Mouse (Mus musculus) heart, embryonic 12.5 days (tissue): ENCODE results near the gene Opa3. TPM values are rescaled to one million over a fixed set of nuclear protein-coding genes. Genes with fewer than 3 reads are reported as not detected.

Experiments
- ATAC-seq: fragments of 200-750 bp; cut with Nextera tagmentation; 2 replicates; pipeline ENCODE4 v1.8.0; 2017; ENCODE audit warnings: moderate TSS enrichment, moderate library complexity; ENCODE audit not compliant: insufficient number of reproducible peaks, low FRiP score
- H3K27ac ChIP-seq: fragments of 300-500 bp; sonication (generic); 2 replicates; pipeline ENCODE4 v1.5.1; 2016; ENCODE audit warnings: mild to moderate bottlenecking, moderate library complexity; ENCODE audit not compliant: poor library complexity, severe bottlenecking
- H3K27me3 ChIP-seq: fragments of 300-500 bp; sonication (generic); replicated peaks from 2 replicates; pipeline ENCODE4 v1.6.1; 2016; ENCODE audit warnings: mild to moderate bottlenecking, moderate library complexity
- H3K36me3 ChIP-seq: fragments of 300-500 bp; sonication (generic); 2 replicates; pipeline ENCODE4 v1.6.1; 2016; ENCODE audit warnings: mild to moderate bottlenecking, moderate library complexity
- H3K4me1 ChIP-seq: fragments of 300-500 bp; sonication (generic); replicated peaks from 2 replicates; pipeline ENCODE4 v1.6.1; 2016; ENCODE audit warnings: mild to moderate bottlenecking
- H3K4me2 ChIP-seq: fragments of 300-500 bp; sonication (generic); 2 replicates; pipeline ENCODE4 v1.6.1; 2016; ENCODE audit warnings: mild to moderate bottlenecking, moderate library complexity
- H3K4me3 ChIP-seq: fragments of 300-500 bp; sonication (generic); 2 replicates; pipeline ENCODE4 v1.5.1; 2016; ENCODE audit warnings: mild to moderate bottlenecking
- H3K9ac ChIP-seq: fragments of 300-500 bp; sonication (generic); 2 replicates; pipeline ENCODE4 v1.6.1; 2016; ENCODE audit warnings: mild to moderate bottlenecking, moderate library complexity
- H3K9me3 ChIP-seq: fragments of 300-500 bp; sonication (generic); replicated peaks from 2 replicates; pipeline ENCODE4 v1.6.1; 2016; ENCODE audit warnings: mild to moderate bottlenecking, moderate library complexity
- WGBS: fragments of 180-500 bp; shearing (Covaris S2); methylation state at CpG from one replicate; pipeline ENCODE4 v1.1.7; 2016; 5-methylcytosine and 5-hydroxymethylcytosine counted together
- polyA plus RNA-seq: library from polyadenylated mRNA; unstranded; fragments of >200 nt; fragmentation: Nextera tagmentation; extraction: Ambion mirVana; gene quantifications from 2 replicates; pipeline ENCODE4 v1.2.1, GENCODE M21; 2016

Gene Opa3
- polyA plus RNA-seq, 1 experiment from 2014 or later: 37.0 TPM

GRCm38 (mm10) chr7:19214940-19215339 is 13.2 kb upstream of the Opa3 start:
- Histone ChIP-seq H3K36me3 (no peaks in the 10 kb centered on the region), H3K27me3 (0 out of 2 replicates have a peak, but pooled peaks cover 12% of the 10 kb centered on the region), H3K4me2 (no peak overlapping the region), H3K27ac (no peak overlapping the region), H3K9me3 (peaks cover 3% of the 10 kb centered on the region; the same call in 1 of the 2 replicates), H3K4me3 (no peak overlapping the region), H3K4me1 (peaks cover 14% of the 10 kb centered on the region), H3K9ac (no peak overlapping the region)
- no peak for ATAC-seq
- 65% methylated on average over 9 of the region's 9 CpGs for WGBS

DNA sequence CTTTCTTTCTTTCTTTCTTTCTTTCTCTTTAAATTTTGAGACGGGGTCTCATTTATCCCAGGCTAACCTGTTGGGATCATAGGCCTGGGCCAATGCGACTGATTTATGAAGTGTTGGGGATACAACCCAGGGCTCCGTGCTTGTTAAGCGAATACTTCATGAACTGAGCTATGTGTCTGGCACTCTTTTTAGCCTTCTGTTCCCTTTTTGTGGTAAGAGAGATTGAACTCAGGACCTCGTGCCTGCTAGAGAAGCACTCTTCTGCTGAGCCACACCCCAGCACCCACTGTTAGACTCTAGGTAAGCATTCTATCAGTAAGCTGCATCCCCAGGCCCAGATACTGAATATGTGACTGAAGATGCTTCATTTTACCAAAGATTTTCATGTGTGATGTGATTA is 10.6 kb upstream of the Opa3 start:
- ATAC-seq: no peak
- Histone ChIP-seq H3K4me2 (no peak overlapping the region), H3K9ac (no peak overlapping the region), H3K27ac (no peak overlapping the region), H3K9me3 (no peaks in the 10 kb centered on the region), H3K4me1 (peaks cover 1% of the 10 kb centered on the region; the same call in 1 of the 2 replicates), H3K36me3 (no peaks in the 10 kb centered on the region), H3K4me3 (no peak overlapping the region), H3K27me3 (0 out of 2 replicates have a peak, but pooled peaks cover 12% of the 10 kb centered on the region)
- 55% methylated on average over 5 of the region's 5 CpGs for whole genome bisulfite sequencing

DNA sequence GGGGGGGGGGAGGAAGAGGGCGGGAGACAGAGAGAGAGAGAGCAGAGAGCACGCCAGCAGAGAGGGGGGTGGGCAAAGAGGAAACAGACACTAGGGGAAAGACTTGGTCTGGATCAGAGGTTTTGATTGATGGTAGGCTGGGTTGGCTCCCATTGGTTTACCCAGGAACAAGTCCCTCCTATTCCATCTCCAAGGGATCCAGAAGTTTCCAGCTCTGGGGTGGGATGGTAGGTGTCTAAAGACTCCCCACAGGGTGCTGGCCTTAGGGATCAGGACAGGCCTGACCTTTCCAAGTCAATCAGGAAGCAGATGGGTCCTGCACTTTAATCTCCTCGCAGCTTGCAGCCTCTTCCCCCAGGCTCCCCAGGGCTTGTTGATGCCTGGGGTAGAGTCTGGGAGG is 10.2 kb upstream of the Opa3 start:
- Histone ChIP-seq H3K27me3 (0 out of 2 replicates have a peak, but pooled peaks cover 7% of the 10 kb centered on the region), H3K4me2 (no peak overlapping the region), H3K9me3 (no peaks in the 10 kb centered on the region), H3K4me1 (no peaks in the 10 kb centered on the region), H3K9ac (no peak overlapping the region), H3K27ac (no peak overlapping the region), H3K36me3 (no peaks in the 10 kb centered on the region), H3K4me3 (no peak overlapping the region)
- 4% methylated on average over 2 of the region's 3 CpGs for WGBS
- peak; percentile 44; the same call in 1 of the 2 replicates for ATAC-seq

- H3K9ac ChIP-seq: no peak overlapping the region
- 64% methylated on average over 3 of the region's 3 CpGs for WGBS
- H3K27me3 ChIP-seq: no peaks in the 10 kb centered on the region
- no peaks in the 10 kb centered on the region for H3K9me3 ChIP-seq
- H3K4me3 ChIP-seq: no peak overlapping the region
- H3K36me3 ChIP-seq: no peaks in the 10 kb centered on the region
- H3K27ac ChIP-seq: no peak overlapping the region
- H3K4me1 ChIP-seq: no peaks in the 10 kb centered on the region
- ATAC-seq: no peak
- H3K4me2 ChIP-seq: no peak overlapping the region
Measured at GRCm38 (mm10) chr7:19220061-19220460, 8.1 kb upstream of the Opa3 start.

DNA sequence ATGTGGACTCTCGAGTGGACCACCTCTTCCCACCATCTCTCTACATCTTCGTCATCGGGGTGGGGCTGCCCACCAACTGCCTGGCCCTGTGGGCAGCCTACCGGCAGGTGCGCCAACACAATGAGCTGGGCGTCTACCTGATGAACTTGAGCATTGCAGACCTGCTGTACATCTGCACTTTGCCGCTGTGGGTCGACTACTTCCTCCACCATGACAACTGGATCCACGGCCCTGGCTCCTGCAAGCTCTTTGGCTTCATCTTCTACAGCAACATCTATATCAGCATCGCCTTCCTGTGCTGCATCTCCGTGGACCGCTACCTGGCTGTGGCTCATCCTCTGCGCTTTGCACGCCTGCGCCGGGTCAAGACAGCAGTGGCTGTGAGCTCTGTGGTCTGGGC is 5.9 kb upstream of the Opa3 start:
- Histone ChIP-seq H3K36me3 (0 out of 2 replicates have a peak, but pooled peaks cover 9% of the 10 kb centered on the region), H3K27me3 (no peaks in the 10 kb centered on the region), H3K27ac (no peak overlapping the region), H3K9me3 (no peaks in the 10 kb centered on the region), H3K4me3 (no peak overlapping the region), H3K4me2 (no peak overlapping the region), H3K9ac (no peak overlapping the region), H3K4me1 (peaks cover 6% of the 10 kb centered on the region)
- no peak for ATAC-seq
- 91% methylated on average over 16 of the region's 16 CpGs for WGBS

DNA sequence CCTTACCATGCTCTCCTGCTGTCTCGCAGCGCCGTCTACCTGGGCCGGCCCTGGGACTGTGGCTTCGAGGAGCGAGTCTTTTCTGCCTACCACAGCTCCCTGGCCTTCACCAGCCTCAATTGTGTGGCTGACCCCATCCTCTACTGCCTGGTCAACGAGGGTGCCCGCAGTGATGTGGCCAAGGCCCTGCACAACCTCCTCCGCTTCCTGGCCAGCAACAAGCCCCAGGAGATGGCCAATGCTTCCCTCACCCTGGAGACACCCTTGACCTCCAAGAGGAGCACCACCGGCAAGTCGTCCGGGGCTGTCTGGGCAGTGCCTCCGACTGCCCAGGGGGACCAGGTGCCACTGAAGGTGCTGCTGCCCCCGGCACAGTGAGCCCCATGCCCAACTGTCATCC is 5.3 kb upstream of the Opa3 start:
- Histone ChIP-seq H3K36me3 (0 out of 2 replicates have a peak, but pooled peaks cover 9% of the 10 kb centered on the region), H3K4me2 (no peak overlapping the region), H3K4me1 (peaks cover 6% of the 10 kb centered on the region), H3K27me3 (no peaks in the 10 kb centered on the region), H3K4me3 (no peak overlapping the region), H3K9ac (no peak overlapping the region), H3K9me3 (no peaks in the 10 kb centered on the region), H3K27ac (no peak overlapping the region)
- 88% methylated on average over 14 of the region's 14 CpGs for WGBS
- ATAC-seq: no peak

- H3K27me3 ChIP-seq: no peaks in the 10 kb centered on the region
- no peak overlapping the region for H3K27ac ChIP-seq
- no peak overlapping the region for H3K4me3 ChIP-seq
- no peaks in the 10 kb centered on the region for H3K9me3 ChIP-seq
- no peak for ATAC-seq
- H3K36me3 ChIP-seq: 0 out of 2 replicates have a peak, but pooled peaks cover 9% of the 10 kb centered on the region
- WGBS: 74% methylated on average over 4 of the region's 4 CpGs
- no peak overlapping the region for H3K9ac ChIP-seq
- H3K4me1 ChIP-seq: peaks cover 14% of the 10 kb centered on the region
- no peak overlapping the region for H3K4me2 ChIP-seq
Measured at GRCm38 (mm10) chr7:19224933-19225332, 3.2 kb upstream of the Opa3 start.

DNA sequence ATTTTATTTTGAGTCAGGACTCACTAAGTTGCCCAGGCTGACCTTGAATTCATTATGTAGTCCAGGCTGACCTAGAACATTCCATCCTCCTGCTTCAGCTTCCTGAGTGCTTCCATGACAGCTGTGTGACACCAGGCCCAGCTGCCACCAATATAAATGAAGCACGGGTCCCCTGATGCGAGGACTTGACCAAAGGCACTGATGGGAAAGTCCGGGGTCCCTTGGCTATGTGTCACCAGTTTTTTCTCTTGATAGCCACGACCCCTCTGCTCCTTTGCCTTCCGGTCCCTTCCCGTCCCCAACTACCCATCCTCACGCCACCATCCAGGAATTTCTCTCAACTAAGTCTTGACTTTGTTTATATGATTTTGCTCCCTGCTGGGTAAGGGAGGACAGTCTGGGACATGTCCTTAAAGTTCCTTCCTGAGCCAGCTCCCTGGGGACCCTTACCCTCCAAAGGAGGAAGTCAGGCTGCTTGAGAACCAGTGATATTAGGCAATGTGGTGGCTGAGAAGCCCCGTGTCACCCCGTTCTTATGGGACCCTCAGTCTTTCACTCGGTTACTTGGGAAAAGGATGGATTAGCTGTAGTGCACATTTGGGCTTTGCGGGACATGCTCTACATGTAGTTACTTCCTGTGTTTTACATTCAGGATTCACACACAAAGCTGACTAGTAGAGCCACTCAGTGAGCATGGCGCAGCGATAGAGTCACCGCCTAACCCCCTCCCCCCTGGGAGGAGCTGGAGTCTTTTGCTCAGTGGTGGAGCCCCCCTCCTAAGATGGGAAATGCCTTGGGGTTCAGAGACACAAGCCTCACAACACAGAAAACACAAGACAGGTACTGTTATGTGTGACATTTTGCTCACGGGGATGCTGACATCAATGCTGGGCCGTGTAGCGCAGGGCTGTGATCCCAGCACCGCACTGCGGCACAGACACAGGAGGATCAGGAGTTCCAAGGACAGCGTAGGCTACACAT is 1.0 kb upstream of the Opa3 start:
- Histone ChIP-seq H3K4me3 (peak overlapping the region; percentile 63), H3K9ac (peak overlapping the region; percentile 83), H3K9me3 (no peaks in the 10 kb centered on the region), H3K27me3 (no peaks in the 10 kb centered on the region), H3K27ac (peak overlapping the region; percentile 99), H3K4me1 (peaks cover 25% of the 10 kb centered on the region), H3K36me3 (peaks cover 15% of the 10 kb centered on the region), H3K4me2 (peak overlapping the region; percentile 79)
- WGBS: 14% methylated on average over 20 of the region's 20 CpGs
- no peak for ATAC-seq

GRCm38 (mm10) chr7:19228793-19229148 is 637 bp downstream of the Opa3 start:
- Histone ChIP-seq H3K36me3 (peaks cover 23% of the 10 kb centered on the region), H3K4me3 (peak overlapping the region; percentile 63), H3K4me2 (peak overlapping the region; percentile 80), H3K4me1 (peaks cover 25% of the 10 kb centered on the region), H3K27ac (peak overlapping the region; percentile 65), H3K9ac (peak overlapping the region; percentile 77), H3K9me3 (no peaks in the 10 kb centered on the region), H3K27me3 (no peaks in the 10 kb centered on the region)
- 0% methylated on average over 14 of the region's 14 CpGs for WGBS
- ATAC-seq: no peak

DNA sequence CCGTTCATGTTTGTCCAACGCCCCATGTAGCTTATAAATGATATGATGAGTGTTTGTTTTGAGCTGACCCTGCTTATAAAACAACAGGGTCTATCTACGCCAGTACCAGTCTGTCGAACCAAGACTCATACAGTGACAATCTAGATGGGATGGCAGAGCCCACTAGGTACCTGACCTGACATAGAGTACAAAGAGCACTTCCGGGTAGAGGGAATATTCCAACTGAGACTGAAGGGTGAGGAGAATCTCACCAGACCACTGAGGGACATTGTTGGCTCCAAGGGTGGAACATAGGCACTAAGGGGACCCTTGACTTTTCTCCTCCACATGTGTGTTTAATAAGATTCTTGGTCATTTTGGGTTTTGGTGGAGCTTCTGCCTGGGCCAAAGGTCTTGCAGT is 1.3 kb downstream of the Opa3 start:
- H3K9ac ChIP-seq: peak overlapping the region; percentile 77
- 39% methylated on average over 5 of the region's 5 CpGs for WGBS
- H3K9me3 ChIP-seq: no peaks in the 10 kb centered on the region
- peaks cover 25% of the 10 kb centered on the region for H3K4me1 ChIP-seq
- H3K27me3 ChIP-seq: no peaks in the 10 kb centered on the region
- peaks cover 27% of the 10 kb centered on the region for H3K36me3 ChIP-seq
- no peak for ATAC-seq
- peak overlapping the region; percentile 65 for H3K27ac ChIP-seq
- H3K4me2 ChIP-seq: peak overlapping the region; percentile 80
- H3K4me3 ChIP-seq: peak overlapping the region; percentile 63

GRCm38 (mm10) chr7:19230041-19230580 is 2.0 kb downstream of the Opa3 start:
- H3K4me3 ChIP-seq: peak overlapping the region; percentile 63; the same call in 1 of the 2 replicates
- 92% methylated on average over 2 of the region's 2 CpGs for WGBS
- no peak overlapping the region; the same call in 1 of the 2 replicates for H3K9ac ChIP-seq
- ATAC-seq: no peak
- peaks cover 27% of the 10 kb centered on the region for H3K36me3 ChIP-seq
- peak overlapping the region; percentile 80; the same call in 1 of the 2 replicates for H3K4me2 ChIP-seq
- no peaks in the 10 kb centered on the region for H3K27me3 ChIP-seq
- no peaks in the 10 kb centered on the region for H3K9me3 ChIP-seq
- H3K4me1 ChIP-seq: peaks cover 31% of the 10 kb centered on the region
- no peak overlapping the region for H3K27ac ChIP-seq
